ENCODE assay signal across 18 mouse cellular contexts in genomic region chr9:63246568-63247169, GRCm38 (mm10).
DNase-seq lines count a peak whose midpoint lies in the region.
"Had no signal": no experiment of that assay in that cellular context is flagged by ENCODE, and none has a peak within 500 bp of the region (broad histone marks: within the 10 kb centered on the region; RNA-seq: fewer than 3 reads in every experiment).

No protein-coding gene starts in this region.

- no peaks in the 10 kb centered on the region; the same call in 1 of the 2 replicates for H3K36me3 ChIP-seq in splenic B cell, adult 2 months (ENCODE audit: control insufficient read depth, insufficient read depth, low read length, poor library complexity, severe bottlenecking)

- no peaks in the 10 kb centered on the region for H3K27me3 ChIP-seq in splenic B cell, adult 2 months (ENCODE audit: control insufficient read depth, insufficient read depth, low read length, poor library complexity, severe bottlenecking)
- H3K27me3 ChIP-seq: limb, embryonic 15.5 days; liver, embryonic 15.5 days; megakaryocyte, embryonic 14.5 days had no signal

- intact Hi-C loops in left cerebral cortex, postnatal 14 days (cut with DNase I): no loop called here
- intact Hi-C loops in left cerebral cortex, postnatal 36 days (cut with DNase I): no loop called here

- DNase-seq in left cerebral cortex, postnatal 14 days (ENCODE audit: low spot score in 2 of 2): peak; percentile 34 to 52
- DNase-seq in left cerebral cortex, postnatal 36 days (ENCODE audit: low spot score in 2 of 2): no peak
- peak; percentile 25 to 44 for DNase-seq in spleen, adult 18-20 months
- DNase-seq in spleen, adult 12 weeks (ENCODE audit: low spot score): no peak
- DNase-seq in brain, adult 2 months (ENCODE audit: low read depth, low spot score): peak; percentile 82
- peak; percentile 32 for DNase-seq in splenic B cell, adult 2 months (ENCODE audit: low read depth, low spot score)
- no peak for DNase-seq in retina, postnatal 1 day
- DNase-seq: adrenal gland, postnatal 25 days; cerebellum, adult 18-20 months; cerebellum, postnatal 36 days; gastrocnemius, postnatal 36 days; kidney, adult 2 months; kidney, postnatal 36 days; layer of hippocampus, adult 9-11 months; midbrain, embryonic 14.5 days had no signal

Comparison
In these comparisons a context has a peak if more than half of its experiments do, and no peak if none do; other contexts are left out.
1. DNase-seq: peak in left cerebral cortex, postnatal 14 days (2 of 2), spleen, adult 18-20 months (2 of 2), brain, adult 2 months (single experiment) and splenic B cell, adult 2 months (single experiment); none in left cerebral cortex, postnatal 36 days (0 of 2), spleen, adult 12 weeks (single experiment) and retina, postnatal 1 day (single experiment).